Mouse (Mus musculus): Measurements from ENCODE around the gene Uba5. TPM values are rescaled to one million over a fixed set of nuclear protein-coding genes. Genes with fewer than 3 reads are reported as not detected.

The Uba5 gene
- polyA plus RNA-seq (2012; rRNA removed), result 19.6 and 21.5 TPM in 2 replicates

DNA sequence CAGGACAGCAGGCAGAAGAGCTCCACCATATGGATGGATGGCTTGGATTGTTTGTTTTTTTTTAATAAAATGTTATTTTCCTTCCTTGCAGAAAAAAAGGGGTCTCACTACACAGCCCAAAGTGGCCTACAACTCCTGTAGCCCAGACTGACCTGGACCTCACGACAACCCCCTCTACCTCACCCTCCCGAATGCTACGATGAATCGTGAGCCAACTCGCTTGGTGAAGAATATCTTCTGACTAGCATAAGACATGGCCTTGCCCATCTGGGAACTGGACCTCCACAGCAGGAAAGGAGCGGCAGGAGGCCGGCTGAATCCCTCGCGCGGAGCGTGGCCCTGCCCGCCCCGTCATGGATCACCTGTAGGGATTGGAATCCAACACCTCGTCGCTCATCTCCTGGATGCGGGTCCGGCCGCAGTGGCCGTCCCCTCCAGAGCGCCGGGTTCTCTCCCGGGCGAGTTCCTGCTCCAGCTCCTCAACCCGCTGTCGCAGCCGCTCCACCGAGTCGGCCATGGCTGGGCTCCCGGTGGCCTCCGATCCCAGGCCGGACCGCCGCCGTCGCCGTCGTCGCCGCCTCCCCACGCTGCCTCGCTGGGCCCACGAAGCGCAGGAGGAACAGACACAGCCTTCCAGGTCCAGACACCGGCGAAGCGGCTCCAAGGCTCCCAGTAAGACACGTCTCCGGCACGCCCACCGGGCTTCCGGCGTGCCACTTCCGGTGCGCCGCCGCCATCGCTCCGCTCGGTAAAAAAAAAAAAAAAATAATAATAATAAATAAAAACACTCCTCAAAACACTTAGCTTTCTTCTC, at the start of gene Uba5:
Gene Uba5, minus strand, starts transcription at position 705 of the 814 bp plus-strand sequence.
- no peak for DNase-seq (ENCODE audit: low read depth, low spot score)
- under 1% methylated on average over 59 of the region's 59 CpGs for WGBS

DNA sequence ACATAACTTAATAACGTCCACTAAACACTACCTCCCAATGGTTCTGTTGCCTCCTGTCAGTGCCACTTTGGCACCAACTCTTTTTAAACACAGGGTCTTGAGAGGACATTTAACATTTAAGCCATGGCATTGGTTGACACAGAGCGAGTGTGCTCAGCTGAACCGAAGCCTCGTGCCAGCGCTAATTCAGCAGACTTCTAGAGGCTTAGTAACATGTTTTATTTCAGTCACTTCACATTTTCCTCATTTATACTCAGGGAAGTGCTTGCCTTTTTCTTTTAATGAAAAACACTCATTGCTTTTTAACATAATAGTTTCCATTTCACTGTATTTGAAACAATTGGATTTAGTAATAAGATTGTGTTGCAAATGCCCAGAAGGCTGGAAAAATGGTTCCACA, 46.2 kb upstream of the Uba5 start:
- no peak for DNase-seq (ENCODE audit: low read depth, low spot score)
- WGBS, result 94% methylated on average over 5 of the region's 5 CpGs

DNA sequence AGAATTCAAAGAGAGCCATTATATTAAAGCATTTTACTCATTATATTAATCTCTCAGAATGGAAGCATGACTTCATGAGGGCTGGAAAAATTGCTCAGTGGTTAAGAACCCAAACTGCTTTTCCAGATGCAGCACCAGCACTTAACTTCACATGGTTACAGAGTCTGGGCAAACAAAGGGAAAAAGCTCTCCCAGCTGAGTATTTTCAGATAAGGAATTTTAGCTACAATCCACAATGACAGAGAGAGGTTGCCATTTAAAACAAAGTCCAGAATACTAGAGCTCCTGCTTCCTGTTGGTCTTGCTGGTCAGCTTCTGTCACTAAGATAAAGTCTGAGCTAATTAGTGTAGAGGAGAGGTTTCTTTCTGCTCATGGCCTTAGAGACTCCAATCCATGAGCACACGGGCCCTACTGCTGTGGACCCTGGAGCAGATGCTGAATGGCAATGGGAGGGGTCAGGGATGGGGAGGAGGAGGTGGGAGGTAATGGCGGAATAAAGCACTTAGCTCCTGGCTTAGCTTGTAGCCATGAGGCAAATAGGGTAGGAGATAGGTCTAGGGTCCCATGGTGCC, 45.7 kb upstream of the Uba5 start:
- no peak for DNase-seq (ENCODE audit: low read depth, low spot score)
- WGBS, result 79% methylated on average over 2 of the region's 2 CpGs

DNA sequence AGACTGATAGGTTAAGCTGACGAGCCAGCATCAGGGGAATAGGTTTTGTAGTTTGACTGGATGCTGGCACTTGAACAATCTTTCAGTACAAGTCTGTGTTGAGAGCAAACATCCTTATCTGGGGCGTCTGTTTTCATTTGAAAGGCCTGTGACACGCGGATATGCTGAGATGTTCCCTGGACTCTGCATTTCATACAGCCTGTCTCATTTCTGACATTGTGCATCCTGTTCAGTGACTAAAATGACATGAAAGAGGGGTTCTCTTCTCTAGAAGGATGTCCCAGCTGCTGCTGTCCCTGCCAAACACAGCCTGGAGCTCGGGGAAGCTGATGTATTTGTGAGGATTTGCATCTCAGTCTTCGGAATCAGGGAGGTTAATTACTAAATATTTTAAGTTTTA, 44.5 kb upstream of the Uba5 start:
- no peak for DNase-seq (ENCODE audit: low read depth, low spot score)
- WGBS, result 52% methylated on average over 6 of the region's 6 CpGs

DNA sequence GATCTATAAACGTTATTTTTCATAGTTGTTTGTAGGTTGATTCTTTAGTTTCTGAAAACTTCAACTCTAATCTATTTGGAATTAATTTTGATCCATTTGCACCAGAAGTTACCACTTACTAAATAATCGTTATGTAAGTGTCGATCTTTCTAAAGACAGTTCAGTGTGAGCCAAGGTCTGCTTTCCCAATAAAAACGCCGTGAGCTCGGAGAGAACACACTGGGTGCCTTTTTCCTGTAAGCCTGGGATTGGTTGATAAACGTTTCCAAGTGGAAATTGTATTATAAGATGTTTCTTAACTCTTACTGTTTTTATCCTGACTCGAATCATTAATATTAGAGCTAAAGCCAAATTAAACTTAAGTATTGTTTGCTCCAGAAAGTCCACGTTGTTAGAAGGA, 44.0 kb upstream of the Uba5 start:
- WGBS, result 73% methylated on average over 9 of the region's 9 CpGs
- DNase-seq (ENCODE audit: low read depth, low spot score), result no peak

DNA sequence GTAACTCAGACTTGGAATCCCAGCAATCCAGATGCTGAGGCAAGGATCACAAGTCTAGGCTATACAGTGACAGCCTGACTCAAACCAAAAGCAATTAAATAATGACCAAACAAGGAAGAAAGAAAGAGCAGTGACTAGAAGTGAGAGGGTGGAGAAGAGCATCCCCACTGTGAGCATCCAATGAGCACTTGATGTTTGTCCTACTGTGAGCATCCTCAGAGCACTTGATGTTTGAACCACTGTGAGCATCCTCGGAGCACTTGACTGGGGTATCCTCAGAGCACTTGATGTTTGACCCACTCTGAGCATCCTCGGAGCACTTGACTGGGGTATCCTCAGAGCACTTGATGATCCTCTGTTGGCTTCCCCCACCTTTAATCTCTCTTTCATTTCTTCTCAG, 42.1 kb upstream of the Uba5 start:
- 91% methylated on average over 2 of the region's 2 CpGs for WGBS
- no peak for DNase-seq (ENCODE audit: low read depth, low spot score)

DNA sequence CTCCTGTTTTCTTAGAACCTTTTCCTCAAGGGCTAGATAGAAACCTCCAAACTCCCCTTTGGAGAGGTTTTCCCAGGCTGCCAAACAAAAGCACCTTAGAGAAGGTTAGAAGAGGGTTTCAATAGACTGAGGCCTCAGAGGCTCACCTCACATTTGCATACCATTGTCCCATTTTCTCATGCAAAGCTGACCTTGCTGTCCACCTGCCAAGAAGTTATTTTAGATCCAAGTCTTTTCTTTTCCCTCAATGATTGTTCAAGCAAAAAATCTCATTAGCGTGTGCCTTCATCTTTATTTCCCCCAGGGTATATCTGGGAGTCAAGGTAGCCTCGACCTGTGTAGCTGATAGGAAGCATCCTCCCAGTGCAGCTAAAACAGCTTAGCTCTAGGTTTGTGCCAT, 40.0 kb upstream of the Uba5 start:
- WGBS, result 69% methylated on average over 2 of the region's 2 CpGs
- DNase-seq (ENCODE audit: low read depth, low spot score), result no peak

DNA sequence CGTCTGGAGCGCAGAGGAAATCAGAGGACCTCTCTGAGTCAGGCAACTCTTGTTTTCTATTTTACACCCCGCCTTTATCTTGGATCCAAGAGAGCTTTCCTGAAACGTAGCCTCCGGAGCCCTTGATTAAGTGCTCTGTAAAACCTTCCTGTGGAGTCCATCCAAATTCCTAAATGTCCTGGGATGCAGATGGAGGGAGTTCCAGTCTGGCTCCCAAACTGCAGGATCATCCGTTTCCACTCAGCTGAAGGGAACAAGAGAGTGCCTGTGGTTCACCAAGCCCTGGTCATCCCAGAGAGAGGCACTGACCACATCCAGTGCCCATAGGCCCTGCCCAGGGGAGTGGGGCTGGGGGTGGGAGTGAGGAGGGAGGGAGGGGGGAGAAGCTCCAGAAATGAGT, 39.4 kb upstream of the Uba5 start:
- 51% methylated on average over 6 of the region's 6 CpGs for WGBS
- DNase-seq (ENCODE audit: low read depth, low spot score), result no peak

DNA sequence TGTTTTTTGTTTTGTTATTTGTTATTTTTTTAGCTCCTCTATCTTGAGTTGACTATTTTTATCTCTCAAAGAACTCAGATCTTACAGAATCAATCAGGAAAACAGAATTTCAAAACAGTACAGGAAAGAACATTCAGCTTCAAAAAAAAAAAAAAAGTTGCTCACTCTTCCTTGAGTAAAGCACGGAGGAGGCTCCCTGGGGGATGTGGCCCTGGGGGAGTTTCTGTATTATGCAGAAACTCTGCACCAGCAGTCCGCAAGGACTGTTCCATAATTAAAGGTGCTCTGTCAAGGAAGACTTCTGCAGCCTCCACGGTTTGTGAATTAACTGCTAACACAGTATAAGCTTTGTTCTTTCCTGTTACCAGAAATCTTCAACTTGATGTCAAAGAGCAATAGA, 38.5 kb upstream of the Uba5 start:
- 69% methylated on average over 3 of the region's 3 CpGs for whole genome bisulfite sequencing
- DNase-seq (ENCODE audit: low read depth, low spot score), result no peak

DNA sequence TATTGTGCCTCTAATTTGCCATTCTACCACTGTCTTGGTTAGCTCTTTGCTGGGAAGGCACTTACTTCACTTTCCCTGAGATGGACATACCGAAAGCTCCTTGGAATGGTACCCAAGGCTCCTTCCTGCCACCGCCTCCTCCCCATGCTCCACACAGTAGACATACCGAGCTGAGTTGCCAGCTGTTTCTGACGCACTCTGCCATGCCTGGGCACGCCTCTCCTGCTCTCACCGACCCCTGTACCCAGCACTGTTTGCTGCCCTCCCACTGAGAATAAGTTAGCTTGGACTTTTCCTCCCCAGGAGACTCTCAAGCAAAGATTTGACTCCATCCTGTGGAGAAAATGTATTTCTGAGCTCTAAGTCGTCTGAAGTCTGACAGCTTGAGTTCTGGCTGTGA, 37.9 kb upstream of the Uba5 start:
- WGBS, result 63% methylated on average over 7 of the region's 7 CpGs
- DNase-seq (ENCODE audit: low read depth, low spot score), result no peak

DNA sequence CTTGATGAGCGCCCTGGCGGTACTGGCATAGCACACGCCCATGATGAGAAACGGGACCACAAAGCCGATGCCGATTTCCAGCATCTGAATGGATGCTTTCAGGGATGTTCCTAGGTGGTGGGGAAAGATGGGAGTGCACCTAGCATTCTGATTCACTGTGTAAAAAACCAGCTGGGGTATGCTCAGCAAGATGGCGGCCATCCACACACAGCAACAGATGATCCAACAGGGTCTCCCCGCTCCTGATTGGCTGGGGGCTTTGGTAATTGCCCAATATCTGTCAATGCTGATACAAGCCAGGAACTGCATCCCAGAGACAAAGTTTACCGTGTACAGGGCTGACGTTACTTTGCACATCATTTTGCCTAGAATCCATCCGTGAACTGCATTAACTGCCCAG, 36.1 kb upstream of the Uba5 start:
- DNase-seq (ENCODE audit: low read depth, low spot score), result no peak
- 90% methylated on average over 11 of the region's 11 CpGs for WGBS

DNA sequence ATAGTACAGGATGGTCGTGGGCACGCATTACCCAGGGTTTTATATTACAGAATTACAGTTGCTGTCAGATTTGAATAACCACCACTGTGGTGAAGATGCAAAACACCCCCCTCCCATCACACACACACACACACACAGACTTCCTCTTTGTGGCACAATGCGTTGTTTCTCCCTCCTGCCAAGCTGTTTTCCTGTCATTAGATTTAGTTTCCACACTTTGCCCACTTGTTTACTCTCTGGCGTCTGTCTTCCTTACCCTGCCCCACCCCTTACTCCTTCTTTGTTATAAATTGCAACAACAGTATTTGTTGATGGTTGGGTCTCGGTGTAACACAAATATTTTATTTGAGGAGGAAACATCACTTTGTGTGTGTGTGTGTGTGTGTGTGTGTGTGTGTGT, 35.3 kb upstream of the Uba5 start:
- no peak for DNase-seq (ENCODE audit: low read depth, low spot score)
- 50% methylated on average over 5 of the region's 5 CpGs for WGBS

DNA sequence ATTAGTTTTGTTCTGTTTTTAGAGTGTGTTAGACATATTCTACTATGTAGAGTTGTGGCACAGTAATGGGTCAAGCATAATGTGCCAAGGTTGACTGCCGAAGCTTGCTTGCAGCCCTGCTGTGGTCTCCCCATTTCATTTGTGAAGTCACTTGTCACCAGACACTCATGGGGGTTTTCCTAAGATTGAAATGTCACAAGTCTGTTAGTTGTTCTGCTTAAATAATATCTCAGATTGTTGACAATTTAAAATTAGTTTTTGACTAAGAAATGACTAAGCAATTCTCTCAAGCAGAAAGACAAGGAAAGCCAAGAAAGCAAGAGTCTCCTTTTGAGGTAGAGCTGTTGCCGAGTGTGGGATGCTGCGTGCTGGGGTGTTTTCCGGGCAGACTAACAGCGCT, 30.0 kb upstream of the Uba5 start:
- no peak for DNase-seq (ENCODE audit: low read depth, low spot score)
- WGBS, result 97% methylated on average over 5 of the region's 5 CpGs

DNA sequence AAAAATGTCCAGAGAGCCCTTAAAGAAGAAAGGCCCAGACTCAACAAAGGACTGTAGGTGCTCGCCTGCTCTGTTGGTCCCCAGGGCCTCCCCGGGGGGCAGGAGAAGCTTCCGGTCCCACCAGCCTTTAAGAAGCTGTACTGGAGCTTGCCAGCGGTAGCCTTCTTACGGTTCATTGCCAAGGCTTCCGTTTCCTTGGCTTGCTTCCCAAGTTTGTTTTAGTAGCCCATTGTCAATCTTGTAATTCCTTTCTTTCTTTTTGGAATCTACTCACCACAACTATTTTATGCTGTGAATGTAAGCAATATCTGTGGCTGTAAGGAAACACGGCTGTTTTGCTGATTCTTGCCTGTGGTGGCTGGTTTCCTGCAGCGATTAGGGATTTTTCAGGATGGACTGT, 25.6 kb upstream of the Uba5 start:
- DNase-seq (ENCODE audit: low read depth, low spot score), result no peak
- 48% methylated on average over 8 of the region's 8 CpGs for WGBS

DNA sequence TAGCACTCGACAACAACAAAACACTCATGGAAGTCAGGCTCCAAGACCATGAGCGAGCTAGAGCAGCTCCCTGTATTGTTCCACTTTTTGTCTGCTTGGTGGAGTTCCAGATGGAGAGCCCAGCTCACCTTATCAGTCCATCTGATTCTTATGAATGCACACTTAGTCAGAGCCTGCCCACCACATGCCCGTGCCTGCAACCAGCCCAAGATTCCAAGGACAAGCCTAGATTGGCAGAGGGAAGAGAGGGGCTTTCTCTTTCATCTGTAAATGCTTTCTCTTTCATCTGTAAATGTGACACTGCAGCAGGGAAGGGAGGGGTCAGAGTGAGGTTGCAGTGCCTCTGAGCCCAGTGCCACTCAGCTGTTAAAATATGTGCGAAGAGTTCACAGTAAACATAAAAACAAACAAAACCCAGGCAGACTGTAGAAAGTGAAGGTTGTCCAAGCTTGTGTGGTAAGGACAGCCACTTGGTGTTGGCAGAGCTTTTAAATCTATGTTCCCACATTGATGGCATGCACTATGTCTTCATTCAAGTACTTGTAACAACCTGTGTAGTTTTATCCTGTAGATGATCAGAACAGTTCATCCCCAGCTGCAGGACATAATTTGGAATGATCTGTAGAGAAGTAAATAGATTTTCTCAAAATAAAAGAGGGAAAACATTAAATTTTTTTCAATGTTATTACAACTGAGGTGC, 22.9 kb upstream of the Uba5 start:
- 71% methylated on average over 4 of the region's 4 CpGs for WGBS
- no peak for DNase-seq (ENCODE audit: low read depth, low spot score)

DNA sequence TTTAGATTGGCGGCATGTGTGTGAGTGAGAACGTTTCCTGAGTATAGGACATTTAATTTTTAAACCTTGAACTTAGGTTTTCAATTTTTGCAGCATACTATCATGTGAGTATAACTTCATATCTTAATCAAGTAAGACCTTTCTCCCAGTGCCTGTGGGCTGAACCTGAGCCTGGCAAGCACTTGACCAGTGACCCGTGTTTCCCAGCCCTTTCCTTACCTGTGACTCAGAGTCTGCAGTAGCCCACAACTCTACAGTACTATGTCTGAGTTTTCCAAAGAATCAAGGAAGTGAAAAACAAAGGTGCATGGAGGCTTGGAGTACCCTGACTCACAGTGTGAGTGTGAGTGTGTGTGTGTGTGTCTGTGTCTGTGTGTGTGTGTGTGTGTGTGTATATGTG, 17.1 kb upstream of the Uba5 start:
- no peak for DNase-seq (ENCODE audit: low read depth, low spot score)
- WGBS, result 67% methylated on average over 3 of the region's 3 CpGs

DNA sequence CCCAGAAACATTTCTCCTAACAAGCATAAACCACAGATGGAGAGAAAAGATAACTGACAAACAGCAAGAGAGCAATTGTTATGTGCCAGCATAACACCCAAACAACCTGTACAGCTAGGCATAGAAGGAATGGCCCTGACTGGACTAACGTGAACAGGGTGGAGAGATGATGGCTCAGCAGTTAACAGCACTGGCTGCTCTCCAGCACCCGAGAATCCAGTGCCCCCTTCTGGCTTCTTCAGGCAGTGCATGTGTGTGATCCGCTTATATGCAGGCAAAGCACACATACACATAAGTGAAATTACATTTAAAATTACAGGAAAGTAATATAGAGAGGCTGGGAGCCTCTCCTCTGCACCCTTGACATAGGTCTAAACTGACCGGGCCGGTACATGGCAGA, 16.4 kb upstream of the Uba5 start:
- WGBS, result 44% methylated on average over 5 of the region's 5 CpGs
- no peak for DNase-seq (ENCODE audit: low read depth, low spot score)

DNA sequence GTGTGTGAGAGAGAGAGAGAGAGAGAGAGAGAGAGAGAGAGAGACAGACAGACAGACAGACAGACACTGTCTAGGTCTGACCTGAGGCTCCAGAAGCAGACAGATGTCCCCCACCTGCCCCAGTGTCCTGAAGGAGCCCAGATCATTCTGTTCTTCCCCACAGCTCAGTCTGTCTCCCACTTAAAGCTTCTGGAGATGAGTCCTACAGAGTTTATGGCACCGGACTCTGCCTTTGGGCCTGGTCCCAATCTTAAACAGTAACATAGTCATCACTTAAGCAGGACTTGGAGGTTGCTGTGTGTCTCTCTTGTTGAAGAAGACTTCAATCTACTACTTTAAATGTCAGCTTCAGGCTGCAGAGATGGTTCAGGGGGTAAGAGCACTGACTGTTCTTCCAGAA, 15.8 kb upstream of the Uba5 start:
- 86% methylated on average over 1 of the region's 1 CpGs for WGBS
- DNase-seq (ENCODE audit: low read depth, low spot score), result no peak

DNA sequence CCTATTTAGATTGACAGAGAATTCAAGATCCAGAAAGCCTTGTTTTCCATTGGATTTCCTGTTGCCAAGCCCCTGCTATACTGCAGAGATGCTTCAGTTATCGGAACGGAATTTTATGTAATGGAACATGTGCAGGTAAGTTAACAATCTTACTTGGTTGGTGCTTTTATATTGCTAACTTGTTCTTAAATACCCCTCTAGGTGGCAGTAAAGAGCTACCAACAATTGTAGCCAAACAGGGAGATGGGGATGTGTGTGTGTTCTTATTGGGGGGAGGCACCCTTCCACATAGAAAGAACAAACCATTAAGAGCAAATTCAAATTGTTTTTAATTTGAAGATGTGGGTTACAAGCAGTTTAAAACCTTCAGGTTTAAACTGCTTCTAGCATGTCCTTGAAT, 12.9 kb upstream of the Uba5 start:
- no peak for DNase-seq (ENCODE audit: low read depth, low spot score)
- WGBS, result 79% methylated on average over 2 of the region's 2 CpGs

DNA sequence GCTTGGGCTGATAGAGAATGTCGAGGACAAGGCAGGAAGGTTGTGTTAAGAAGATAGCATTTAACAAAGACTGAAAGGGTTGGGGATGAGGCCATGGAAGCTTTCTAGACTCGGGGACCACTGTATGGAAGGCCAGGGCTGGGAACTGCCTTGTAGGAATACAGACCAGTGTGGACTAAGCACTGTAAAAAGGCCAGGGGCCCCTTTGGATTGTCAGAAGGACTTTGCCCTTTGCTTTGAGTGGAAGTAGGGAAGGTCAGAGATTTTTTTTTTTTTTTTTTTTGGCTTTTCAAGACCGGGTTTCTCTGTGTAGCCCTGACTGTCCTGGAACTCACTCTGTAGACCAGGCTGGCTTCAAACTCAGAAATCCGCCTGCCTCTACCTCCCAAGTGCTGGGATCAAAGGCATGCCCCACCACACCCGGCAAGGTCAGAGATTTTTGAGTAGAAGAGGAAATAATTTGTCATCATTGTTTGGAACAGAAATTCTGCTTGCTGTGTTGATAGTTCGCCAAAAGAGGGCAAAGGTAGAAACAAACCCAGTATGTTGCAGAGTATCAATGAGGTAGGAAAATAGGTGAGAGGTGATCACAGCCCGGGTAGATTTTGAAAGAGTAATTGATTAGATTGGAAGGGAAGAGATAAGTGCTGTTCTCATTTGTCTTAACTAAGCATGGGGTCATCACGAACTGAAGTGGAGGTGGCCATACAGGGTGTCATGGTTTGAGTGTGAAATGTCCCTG, 8.1 kb upstream of the Uba5 start:
- DNase-seq (ENCODE audit: low read depth, low spot score), result no peak
- 57% methylated on average over 8 of the region's 8 CpGs for WGBS
